Mouse (Mus musculus) left cerebral cortex, adult 2 months (tissue): ENCODE data around the gene Gatb. TPM values are rescaled to one million over a fixed set of nuclear protein-coding genes. Genes with fewer than 3 reads are reported as not detected.
A peak's percentile ranks its signal among the peaks of the same experiment; 100 is the strongest.

ENCODE experiments used
- DNase-seq, 2 experiments: peaks; one replicate each; pipeline ENCODE4 v3.0.0; 2021 to 2022; ENCODE audit warnings: low spot score in 2 of 2, mixed read lengths in 1 of 2; ENCODE audit errors: extremely low spot score in 1 of 2
- H3K27ac ChIP-seq: fragments of 200-600 bp; 2 replicates; pipeline ENCODE4 v1.8.1; 2022
- H3K4me3 ChIP-seq: fragments of 200-600 bp; 2 replicates; pipeline ENCODE4 v1.8.1; 2022
- CTCF ChIP-seq: fragments of 200-600 bp; IDR thresholded peaks from 2 replicates; pipeline ENCODE4 v1.8.1; 2022; ENCODE audit warnings: antibody characterized with exemption, mild to moderate bottlenecking, moderate library complexity
- intact Hi-C: fragments of 180-260 bp; cut with DNase I; formaldehyde crosslinking; loops from one replicate; pipeline ENCODE4 v1.15.1; 2025
- long read RNA-seq, 2 experiments: library from polyadenylated mRNA; stranded (forward); transcript quantifications; one replicate each; pipeline ENCODE4 v2.0.0; 2021; ENCODE audit warnings: borderline mapping rate in 2 of 2
- total RNA-seq, 2 experiments: library from RNA; stranded (reverse); gene quantifications; 2 replicates each; pipeline ENCODE4 v1.2.3; 2021

Gatb gene
- total RNA-seq = 10 to 100 TPM; 20.4 to 20.6 TPM
- long read RNA-seq, experiment 1, transcript Gatb-204 (13 exons, 3,469 nt) = major isoform, 32 of 45 reads
- long read RNA-seq, experiment 1, partial matches to known transcripts = 1 of 45 reads
- long read RNA-seq, experiment 1, other reads (novel, unspliced or antisense) = 12 of 45 reads
- long read RNA-seq, experiment 2, transcript Gatb-204 (13 exons, 3,469 nt) = major isoform, 13 of 15 reads
- long read RNA-seq, experiment 2, partial matches to known transcripts = 0 of 15 reads
- long read RNA-seq, experiment 2, other reads (novel, unspliced or antisense) = 2 of 15 reads

- peak; percentile 81 for TF ChIP-seq CTCF
- H3K27ac ChIP-seq = peak within 1 kb of the TSS; percentile 97
- DNase-seq = peak; percentile 98 to 99
- intact Hi-C loops = loop anchor here (1.0 to 5.0 kb wide), 10 partner anchors 88 to 992 kb away; partner anchors contain the start of genes Arfip1 and Rps3a1
- peak within 1 kb of the TSS; percentile 64 for H3K4me3 ChIP-seq
Measured at GRCm38 (mm10) chr3:85573864-85574830, at the start of gene Gatb. Gene Gatb (plus strand): TSS chr3:85574119.

- no peak for TF ChIP-seq CTCF
- DNase-seq = peak in 1 of 2 experiments; percentile 42
- H3K27ac ChIP-seq = peak overlapping the region; percentile 91
- H3K4me3 ChIP-seq = no peak overlapping the region
- intact Hi-C loops = loop anchor here (2.0 kb wide), 1 partner anchor 36 kb away; no protein-coding TSS in a partner anchor
Measured at GRCm38 (mm10) chr3:85530601-85531161, 43.2 kb upstream of the Gatb start.

- H3K4me3 ChIP-seq = no peak overlapping the region
- no peak for DNase-seq
- intact Hi-C loops = no loop called here
- H3K27ac ChIP-seq = peak overlapping the region; percentile 91; the same call in 1 of the 2 replicates
- no peak for TF ChIP-seq CTCF
Measured at GRCm38 (mm10) chr3:85532376-85532775, 41.5 kb upstream of the Gatb start.

GRCm38 (mm10) chr3:85535042-85535441, 38.9 kb upstream of the Gatb start:
- no peak overlapping the region for H3K4me3 ChIP-seq
- TF ChIP-seq CTCF = no peak
- H3K27ac ChIP-seq = no peak overlapping the region
- DNase-seq = no peak
- intact Hi-C loops = no loop called here

GRCm38 (mm10) chr3:85535621-85536520, 38.0 kb upstream of the Gatb start:
- no peak for TF ChIP-seq CTCF
- Histone ChIP-seq H3K27ac (no peak overlapping the region), H3K4me3 (no peak overlapping the region)
- DNase-seq = no peak
- intact Hi-C loops = no loop called here

GRCm38 (mm10) chr3:85542765-85543164, 31.2 kb upstream of the Gatb start:
- no peak for DNase-seq
- H3K27ac ChIP-seq = no peak overlapping the region
- no peak overlapping the region for H3K4me3 ChIP-seq
- TF ChIP-seq CTCF = no peak
- intact Hi-C loops = no loop called here

- intact Hi-C loops = no loop called here
- Histone ChIP-seq H3K4me3 (no peak overlapping the region), H3K27ac (no peak overlapping the region)
- no peak for DNase-seq
- TF ChIP-seq CTCF = peak; percentile 53
Measured at GRCm38 (mm10) chr3:85543652-85544051, 30.3 kb upstream of the Gatb start.

GRCm38 (mm10) chr3:85550312-85550711, 23.6 kb upstream of the Gatb start:
- Histone ChIP-seq H3K4me3 (no peak overlapping the region), H3K27ac (no peak overlapping the region)
- DNase-seq = no peak
- no peak for TF ChIP-seq CTCF
- intact Hi-C loops = no loop called here

GRCm38 (mm10) chr3:85551352-85551751, 22.6 kb upstream of the Gatb start:
- no peak for TF ChIP-seq CTCF
- H3K4me3 ChIP-seq = no peak overlapping the region
- intact Hi-C loops = no loop called here
- H3K27ac ChIP-seq = no peak overlapping the region
- DNase-seq = no peak

GRCm38 (mm10) chr3:85553731-85554277, 20.1 kb upstream of the Gatb start:
- peak overlapping the region; percentile 50 for H3K27ac ChIP-seq
- intact Hi-C loops = no loop called here
- DNase-seq = peak in 1 of 2 experiments; percentile 37
- no peak for TF ChIP-seq CTCF
- H3K4me3 ChIP-seq = no peak overlapping the region
